Mouse (Mus musculus) adrenal gland, postnatal 36 days (tissue): Measurements from ENCODE around the gene Rnls. TPM values are rescaled to one million over a fixed set of nuclear protein-coding genes. Genes with fewer than 3 reads are reported as not detected.

Source experiments
- DNase-seq, 2 experiments: peaks; one replicate each; pipeline ENCODE4 v3.0.0; 2021; ENCODE audit warnings: mixed read lengths in 1 of 2
- total RNA-seq, 2 experiments: library from RNA; stranded (reverse); gene quantifications; 2 replicates each; pipeline ENCODE4 v1.2.3; 2021

Gene Rnls
- total RNA-seq, 2 experiments from 2014 or later, result 3.8 to 4.3 TPM

DNA sequence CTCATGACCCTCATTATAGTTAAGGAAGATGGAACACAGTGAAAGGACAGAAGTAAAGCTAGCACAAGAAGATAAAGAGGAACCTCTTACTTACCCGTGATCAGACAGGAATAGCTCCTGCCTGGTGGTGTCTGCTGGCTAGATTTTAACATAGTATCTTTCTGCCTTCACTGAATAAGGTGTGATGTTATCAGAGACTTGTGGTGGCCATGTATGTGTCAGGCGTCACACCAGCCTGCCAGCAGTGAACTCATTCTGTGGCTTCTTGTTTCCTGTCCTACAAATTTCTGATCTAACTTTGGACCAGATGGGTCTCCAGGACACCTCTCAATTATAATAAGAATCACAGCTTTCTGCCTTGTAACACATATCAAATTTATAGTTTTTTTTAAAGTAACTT lies 129.7 kb downstream of the Rnls start:
- no peak for DNase-seq

DNA sequence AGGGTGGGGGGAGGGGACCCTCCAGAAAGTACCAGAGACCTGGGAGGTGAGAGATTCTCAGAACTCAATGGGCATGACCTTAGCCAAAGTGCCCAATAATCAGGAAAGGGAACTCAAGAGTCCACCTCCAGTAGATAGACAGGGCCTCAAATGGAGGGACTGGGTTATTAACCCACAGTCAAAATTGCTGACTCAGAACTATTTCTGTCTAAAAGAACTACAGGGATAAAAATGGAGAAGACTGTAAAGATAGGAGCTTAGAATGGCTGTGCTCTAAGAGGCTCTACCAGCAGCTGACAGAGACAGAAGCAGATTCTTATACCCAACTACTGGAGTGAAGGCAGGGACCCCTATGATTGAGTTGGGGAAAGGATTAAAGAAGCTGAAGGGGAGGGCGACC lies 132.9 kb downstream of the Rnls start:
- no peak for DNase-seq

DNA sequence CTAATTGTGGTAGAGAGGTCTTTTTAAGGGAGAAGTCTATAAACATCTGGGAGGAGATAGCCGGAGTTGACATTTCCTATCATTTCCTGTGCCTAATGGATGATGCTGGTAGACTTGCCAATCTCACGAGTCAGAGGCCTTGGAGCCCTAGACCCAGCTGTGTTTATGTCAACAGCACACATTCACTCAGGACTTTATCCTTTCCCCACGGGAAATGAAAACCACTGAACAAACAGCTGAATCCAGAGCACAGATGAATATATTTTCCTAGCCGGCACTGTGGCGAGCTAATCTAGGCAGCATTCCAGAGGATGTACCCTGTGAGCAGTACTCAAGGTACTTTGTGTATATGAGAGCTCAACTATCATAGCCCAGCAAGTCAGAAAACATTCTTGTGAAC lies 138.2 kb downstream of the Rnls start:
- no peak for DNase-seq

DNA sequence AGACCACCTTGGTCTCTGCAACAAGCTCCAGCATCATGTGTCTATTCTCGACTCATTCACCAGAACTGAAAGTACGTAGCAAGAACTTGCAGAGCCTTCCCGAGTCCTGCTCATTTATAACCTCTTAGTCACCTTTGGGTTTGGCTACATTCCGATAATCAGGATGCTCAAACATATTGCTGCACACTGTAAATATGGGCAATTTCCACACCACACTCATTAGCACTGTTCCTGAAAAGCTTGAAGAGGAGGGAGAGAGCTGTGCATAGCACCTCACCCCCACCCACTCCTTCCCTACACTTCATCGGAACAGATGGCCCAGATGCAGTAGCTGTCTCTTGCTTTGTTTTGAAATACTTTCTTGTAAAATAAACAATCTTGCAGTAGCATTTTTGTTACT lies 139.9 kb downstream of the Rnls start:
- DNase-seq, result no peak

DNA sequence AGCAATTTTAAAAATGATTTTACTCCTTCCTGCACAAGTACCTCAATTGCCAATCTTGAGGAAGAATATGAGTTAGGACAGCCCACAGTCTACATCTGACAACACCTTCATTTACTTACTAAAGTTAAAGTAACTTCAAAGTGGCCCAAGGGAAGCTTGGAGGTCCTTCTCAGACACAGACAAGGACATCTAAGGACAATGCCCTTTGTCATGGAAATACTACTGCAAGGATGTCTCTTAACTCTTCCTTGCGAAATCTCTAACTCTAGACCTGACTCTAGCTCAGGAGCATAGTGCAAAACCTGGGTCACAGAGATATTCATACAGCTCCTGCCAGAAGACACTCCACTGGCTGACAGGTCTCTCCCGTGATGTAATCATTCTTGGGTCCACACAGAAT lies 147.9 kb downstream of the Rnls start:
- no peak for DNase-seq

DNA sequence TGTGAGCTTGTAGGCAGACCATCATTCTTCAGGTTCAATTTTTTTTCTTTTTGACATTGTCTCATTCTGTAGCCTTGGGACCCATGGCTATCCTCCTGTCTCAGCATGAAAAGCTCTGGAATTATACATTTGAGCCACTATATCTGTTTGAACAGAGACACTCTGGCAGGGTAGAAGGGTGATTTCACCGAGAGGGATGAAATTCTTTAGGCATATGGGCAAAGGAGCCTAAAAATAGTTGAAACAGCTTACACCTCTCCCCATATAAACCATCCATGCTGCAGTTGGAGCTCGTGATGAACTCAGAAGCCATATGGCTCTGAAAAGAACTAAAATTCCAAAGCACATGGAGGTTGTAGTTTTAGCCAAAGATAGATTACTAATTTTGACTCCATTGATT lies 151.7 kb downstream of the Rnls start:
- no peak for DNase-seq

DNA sequence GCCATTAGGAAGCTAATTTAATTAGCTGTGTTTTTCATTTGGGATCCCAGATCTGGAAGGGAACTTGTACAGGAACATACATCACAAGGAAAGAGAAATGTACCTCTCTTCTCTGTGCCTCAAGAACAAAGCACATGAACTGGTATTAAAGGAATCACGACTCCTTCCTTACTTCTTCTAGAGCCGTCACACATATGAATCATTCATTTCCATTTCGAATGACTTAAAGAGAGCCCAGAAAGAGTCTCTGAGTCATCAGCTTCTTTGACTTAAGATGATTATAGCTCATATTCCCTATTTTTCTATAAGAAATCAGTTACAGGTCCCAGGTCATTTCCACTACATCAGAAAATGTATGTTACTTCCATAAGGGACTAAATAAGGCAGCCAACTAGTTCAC lies 159.2 kb downstream of the Rnls start:
- DNase-seq, result no peak

DNA sequence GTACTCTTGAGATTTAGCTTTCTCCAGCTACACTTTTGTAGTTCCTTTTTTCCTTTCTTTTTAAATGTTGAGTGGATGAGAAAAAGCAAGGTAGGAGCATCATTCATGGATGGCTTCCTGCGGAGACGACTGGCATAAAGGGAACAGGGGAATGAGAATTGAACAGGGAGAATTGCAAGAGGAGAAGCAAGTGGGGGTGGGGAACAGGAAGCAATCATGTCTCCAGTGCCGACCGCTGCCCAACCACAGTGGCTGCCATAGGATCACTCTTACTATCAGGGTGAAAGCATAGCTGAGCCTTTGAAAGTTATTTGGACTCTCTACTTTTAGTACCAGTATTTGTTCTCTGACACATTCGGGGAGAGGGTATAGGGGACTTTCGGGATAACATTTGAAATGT lies 160.8 kb downstream of the Rnls start:
- DNase-seq, result no peak

DNA sequence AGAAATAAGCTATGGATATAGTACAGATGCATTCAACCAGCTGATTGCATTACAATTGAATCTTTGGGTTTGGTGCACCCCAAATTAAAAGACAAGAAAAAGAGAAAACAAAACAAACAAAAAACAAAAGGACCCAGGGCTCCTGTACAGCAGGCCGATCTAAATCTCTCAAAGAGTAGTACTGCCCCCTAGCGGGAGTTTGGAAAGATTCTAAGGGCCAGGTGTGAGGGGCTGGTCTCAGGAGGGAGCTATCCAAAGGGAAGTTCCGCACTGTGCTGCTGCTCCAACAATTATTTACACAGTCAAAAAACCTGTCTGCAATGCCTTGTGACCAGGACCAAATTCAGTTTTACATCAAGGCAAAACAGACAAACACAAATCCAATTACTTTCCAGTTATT lies 165.1 kb downstream of the Rnls start:
- peak; percentile 53 to 78 for DNase-seq

DNA sequence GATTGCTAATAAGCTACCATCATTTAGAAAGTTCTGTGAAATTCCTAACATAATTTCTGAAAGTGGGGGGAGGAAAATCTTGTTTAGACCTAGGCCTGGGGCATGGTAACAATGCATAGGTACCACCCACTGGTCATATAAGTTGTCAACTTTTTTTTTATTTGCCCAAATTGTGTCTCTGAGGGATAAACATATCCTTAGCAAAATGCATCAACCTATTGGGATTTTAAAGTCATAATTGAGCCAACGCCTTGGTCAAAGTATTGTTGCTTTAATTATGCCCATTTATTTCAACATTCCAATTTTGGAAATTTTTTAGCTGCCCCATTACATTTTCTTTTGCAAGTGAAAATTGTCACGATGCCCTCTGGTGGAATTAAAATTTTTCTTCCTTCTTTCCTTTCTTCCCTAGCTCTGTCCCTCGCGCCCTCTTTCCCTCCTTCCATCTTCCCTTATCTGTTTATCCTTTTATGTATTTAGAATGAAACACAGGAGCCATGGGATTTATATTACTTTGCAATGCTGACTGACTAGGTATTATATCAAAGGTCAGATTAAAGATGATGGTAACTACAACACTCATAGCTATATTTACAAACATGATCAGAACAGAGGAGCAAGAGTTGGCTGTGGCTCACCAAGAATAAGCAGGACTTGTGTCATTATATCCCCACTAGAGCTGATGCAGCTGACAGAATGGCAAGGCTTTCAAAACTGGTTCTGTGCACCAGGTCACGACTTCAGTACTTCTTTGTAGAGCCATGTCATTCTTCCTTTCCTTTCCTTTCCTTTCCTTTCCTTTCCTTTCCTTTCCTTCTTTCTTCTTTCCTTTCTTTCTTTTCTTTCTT lies 166.0 kb downstream of the Rnls start:
- peak in 1 of 2 experiments; percentile 11 for DNase-seq

DNA sequence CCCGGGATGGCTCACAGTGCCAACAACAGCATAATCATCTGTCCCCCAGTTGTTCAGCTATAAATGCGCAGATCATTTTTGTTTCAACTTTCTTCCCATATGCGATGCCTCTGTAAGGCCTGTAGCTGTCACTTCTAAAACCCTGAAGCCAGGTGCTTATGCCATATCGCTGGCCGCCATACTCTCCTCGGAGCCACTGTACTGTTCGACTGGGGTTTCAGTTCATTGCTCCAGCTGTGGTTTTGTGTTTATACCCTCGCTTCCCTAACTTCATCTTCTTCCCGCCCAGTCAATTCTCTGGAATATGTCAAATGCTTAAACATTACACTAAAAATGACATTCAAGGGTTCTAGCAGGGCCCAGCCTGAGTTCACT lies 167.1 kb downstream of the Rnls start:
- no peak for DNase-seq

DNA sequence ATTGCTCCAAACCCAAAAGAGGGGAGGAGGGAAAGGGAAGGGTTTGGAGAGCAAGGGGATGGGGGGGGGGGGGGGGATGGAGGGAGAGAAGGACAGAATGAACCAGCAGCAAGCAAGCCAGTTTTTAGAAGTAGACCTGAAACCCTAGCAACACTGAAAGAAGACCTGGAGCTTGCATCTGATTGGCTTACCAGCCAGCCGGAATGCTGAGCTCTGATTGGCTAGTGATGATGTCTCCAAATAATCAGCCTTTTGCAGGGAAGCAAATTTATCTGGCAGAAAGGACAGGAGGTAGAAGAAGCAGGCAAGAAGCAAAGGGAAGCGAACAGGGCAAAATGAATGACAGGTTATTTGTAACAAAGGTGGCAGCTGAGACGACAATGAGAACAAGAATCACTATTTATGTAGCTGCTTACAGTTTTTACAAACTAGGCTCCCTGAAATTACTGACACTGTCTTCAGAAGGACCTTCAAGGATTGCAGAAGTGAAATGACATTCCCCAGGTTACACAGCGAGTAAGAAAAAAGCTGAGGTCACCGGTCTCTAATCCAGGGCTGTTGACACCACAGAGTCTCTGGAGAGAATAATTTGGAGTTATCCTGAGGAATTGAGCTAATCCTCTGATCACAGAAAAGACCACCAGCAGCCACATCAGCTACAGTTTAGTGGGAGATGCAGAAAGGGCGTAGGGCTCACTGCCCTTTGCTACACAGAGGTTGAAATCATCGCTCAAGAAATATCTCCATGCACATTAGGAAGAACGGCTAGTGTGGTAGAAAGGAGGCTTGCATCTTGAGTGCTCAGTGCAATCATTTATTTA lies 167.7 kb downstream of the Rnls start:
- peak; percentile 56 to 71 for DNase-seq

DNA sequence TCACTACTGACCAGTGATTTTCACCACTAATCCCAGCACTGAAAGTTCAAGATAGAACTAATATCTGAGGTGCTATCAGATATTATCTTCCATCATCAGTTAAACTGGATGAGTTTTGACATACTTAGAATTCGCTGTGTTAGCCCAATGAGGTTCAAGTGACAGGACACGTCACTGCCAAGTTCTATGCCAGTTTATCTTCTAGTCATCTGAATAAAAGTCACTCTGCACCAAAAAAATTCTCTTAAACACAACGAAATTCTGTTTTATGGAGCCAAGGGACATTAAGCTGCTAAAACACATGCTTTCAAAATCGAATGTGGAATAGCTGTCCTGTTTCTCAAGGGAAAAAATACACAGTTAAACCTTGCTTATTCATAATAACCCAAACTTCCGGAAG lies 168.3 kb downstream of the Rnls start:
- DNase-seq, result no peak

DNA sequence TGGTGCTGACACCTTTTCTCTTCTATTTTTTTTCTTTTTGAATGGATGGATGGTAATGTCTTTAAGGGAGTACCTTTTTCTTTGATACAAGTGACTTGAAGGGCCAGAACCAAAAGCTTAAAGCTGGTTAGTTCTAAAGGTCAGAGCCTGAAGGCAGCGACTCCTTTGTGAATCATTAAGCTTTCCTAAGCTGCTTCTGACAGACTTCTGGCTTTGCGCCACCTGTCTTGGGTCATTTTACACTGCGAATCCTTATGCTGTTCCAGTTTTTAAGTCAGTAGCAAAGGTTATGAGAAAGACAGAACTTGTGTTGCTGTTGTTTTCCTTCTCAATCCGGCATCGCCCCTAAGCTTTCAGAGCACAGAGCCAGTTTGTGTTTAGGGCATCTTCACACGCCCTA lies 168.8 kb downstream of the Rnls start:
- peak; percentile 80 to 81 for DNase-seq

DNA sequence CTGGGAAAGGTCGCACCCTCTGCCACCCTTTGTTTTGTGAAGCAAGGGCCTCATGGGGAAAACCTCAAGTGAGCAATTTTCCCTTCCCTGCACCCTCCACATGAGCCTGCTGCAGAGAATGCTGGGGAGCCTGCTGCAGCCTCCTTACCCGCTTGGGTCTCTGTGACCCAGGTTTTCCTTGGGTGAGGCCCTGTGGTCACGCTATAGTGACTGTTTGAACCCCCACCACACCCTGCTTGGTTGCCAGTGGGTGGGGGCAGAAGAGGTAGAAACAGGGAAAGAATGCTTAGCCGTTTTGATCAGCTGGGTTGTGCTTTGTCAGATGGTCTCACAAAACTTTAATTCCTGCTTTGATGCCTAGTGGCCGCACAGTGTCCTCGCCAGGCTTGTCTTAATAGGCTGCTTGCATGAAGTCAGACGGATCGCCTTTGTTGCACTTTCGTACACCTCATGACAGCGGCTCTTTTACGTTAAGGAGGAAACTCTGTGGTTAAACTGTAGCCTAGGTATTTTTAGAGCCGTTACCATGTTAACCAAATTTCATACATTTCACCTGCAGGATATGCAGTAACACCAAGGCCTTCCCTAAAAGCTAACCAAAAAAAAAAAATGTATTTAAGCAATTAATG lies 169.4 kb downstream of the Rnls start:
- no peak for DNase-seq

DNA sequence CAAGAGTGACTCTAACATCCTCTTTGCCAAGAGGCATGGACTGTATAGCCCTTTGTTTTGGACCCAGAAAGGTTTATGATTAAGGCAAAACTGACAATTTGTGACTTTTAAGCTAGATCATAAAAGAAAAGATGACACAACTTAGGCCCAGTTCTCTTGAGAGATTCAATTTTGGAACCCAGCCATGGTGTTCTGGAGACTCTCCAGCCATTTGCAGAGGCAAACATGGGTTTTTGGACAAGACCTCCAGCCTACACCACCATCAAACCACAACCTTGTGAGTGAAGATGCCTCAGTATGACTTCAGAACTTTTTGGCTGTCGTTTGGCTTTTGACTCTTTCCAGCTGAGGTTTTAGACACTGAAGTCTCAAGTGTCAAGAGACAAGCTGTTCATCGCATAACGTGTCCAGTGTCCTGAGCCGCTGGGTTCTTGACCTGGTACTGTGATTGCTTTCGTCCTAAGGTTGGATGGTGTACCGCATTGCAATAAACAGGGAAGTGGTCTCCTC lies 174.2 kb downstream of the Rnls start:
- no peak for DNase-seq

DNA sequence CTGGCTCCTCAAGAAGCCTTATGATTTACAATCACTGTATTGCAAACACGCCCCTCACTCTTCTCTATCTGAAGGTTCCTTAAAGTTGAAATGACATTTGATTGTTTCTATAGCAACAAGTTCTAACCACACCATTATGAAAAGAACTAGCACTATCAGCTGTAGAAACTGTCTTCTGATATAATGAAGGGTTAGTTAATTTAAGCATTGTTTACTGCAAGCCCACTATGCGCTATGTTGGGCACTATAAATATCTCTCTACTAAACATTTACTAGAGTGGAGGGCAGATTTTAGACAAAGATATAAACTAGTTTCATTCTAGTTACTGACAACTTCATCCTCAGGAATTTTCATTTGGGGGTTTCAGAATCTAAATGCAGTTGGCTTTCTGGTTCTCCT lies 182.4 kb downstream of the Rnls start:
- DNase-seq, result no peak

DNA sequence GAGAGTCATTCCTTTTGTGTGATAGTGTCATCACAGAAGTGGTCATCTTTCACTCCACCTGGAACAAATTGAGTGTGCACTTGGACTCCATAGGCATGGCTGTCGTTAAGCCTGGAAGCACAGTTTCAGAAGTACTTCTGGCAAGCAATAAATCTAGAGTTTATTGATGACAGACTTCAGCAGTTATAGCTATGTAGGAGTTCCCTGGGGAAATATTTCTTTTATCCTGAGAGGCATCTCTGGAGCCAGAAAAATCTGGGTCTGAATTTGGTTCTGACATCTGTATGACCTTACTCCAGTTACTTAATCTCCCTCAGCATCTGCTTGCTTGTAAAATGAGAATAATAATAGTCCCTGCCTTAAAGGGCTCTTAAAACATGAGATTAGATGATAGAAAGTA lies 184.1 kb downstream of the Rnls start:
- DNase-seq, result no peak

DNA sequence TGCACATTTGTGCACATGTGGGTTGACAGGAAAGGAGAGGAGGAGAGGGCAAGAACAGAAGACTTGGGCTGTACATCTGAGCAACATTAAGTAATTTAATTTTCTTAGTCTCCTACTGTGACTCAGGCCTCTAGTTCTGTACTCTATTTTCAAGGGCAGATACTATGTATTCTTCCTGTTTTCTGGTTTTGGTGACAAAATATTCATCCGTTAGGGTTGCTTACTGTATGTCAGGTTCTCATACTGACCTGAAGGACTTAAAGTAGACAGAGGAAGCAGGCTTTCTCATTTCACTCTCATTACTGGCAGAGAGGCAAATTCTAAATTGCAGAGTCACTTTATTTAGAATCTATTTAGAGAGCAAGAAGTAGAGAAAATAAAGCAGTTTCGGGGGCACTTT lies 186.7 kb downstream of the Rnls start:
- DNase-seq, result no peak

DNA sequence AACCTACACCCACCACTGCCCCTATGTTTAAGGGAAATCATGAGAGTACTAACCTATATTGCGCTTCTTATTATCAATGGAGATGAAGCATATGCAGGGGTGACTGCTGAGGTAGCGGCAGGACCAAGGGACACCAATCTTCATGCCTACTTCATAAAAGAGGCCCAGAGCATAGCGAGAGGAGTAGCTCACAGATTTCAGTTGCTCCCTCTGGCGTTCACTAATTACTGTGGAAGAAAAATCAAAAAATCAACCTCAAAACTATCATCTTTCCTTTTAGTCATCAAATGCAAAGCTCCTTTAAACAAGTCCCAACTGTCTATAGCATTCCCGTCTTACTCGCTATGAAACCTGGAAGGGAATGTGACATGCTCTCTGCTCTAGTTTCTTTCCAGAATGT lies 189.7 kb downstream of the Rnls start:
- DNase-seq, result no peak

DNA sequence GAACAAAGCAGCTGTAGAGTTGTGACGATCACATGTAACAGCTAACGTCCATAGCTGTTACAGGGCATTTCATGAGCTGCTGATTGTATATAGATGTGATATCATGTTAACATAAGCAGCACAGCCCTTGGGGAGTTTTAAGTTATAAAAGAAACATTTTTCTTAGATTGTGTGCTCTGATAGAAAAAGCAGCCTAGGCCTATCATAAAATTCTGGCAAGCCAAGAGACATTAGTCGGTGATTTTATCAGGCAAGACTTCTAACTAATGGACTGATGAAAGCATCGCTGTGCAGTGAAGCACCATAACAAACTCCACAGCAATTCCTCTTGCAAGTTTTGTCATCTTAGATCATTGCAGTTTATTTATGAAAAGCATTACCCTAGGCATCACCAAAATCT lies 190.9 kb downstream of the Rnls start:
- DNase-seq, result no peak

DNA sequence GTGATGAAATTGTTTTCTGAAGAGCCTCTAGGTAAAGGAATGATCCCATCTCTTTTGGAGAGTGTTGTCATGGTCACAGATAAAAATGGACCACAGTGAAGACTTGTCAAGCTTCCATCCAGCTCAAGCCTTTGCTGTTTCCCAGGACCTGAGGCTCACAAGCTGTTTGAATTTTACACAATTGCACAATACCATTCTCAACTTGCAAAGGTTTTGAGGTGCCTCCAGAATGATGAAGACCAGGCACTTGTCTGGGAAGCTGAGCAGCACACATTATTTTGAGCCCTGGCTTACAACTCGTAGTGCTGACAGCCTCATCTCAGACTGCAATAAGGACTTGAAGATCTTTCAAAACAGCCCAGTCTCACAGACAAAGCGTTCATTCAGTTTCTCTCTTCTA lies 200.0 kb downstream of the Rnls start:
- DNase-seq, result no peak

DNA sequence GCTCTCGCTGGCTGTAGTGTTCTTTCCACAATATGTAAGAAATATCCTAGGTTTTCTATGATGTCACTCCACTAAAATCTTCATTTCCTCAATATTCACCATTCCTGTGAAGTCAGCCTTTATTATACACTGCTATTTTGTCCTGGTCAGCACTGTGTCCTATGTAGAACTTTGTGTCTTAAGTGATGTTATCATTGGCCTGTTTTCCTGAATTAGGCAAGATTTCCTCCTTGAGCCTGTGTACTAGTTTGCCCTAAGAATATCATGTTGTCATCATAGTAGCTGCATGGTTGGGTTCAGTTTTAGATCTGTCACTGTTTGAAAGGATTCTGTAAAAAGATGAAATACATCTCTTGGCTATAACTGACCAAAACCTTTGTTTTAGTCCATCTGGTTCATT lies 203.3 kb downstream of the Rnls start:
- DNase-seq, result no peak
